Mouse (Mus musculus) bone marrow, adult 2 months (tissue): ENCODE data around the gene Atp6v1c2. TPM values are rescaled to one million over a fixed set of nuclear protein-coding genes. Genes with fewer than 3 reads are reported as not detected.

Experiments used
- H3K27ac ChIP-seq: fragments of 200-500 bp; 2 replicates; pipeline ENCODE4 v1.5.1; 2012; ENCODE audit warnings: low read depth, mild to moderate bottlenecking, control low read depth, inconsistent platforms, low read length; ENCODE audit not compliant: control insufficient read depth, poor library complexity, insufficient read depth
- H3K4me1 ChIP-seq: fragments of 200-500 bp; 2 replicates; pipeline ENCODE4 v1.6.1; 2011; ENCODE audit warnings: low read length; ENCODE audit not compliant: control insufficient read depth, insufficient read depth
- H3K4me3 ChIP-seq: fragments of 200-500 bp; replicated peaks from 2 replicates; pipeline ENCODE3; 2011; ENCODE audit warnings: mild to moderate bottlenecking, low read depth, low read length, control low read depth; ENCODE audit not compliant: control insufficient read depth
- CTCF ChIP-seq: fragments of 200-500 bp; IDR thresholded peaks from 2 replicates; pipeline ENCODE4 v1.5.1; 2011; ENCODE audit warnings: low read length, control low read depth; ENCODE audit not compliant: control insufficient read depth, insufficient read depth
- POLR2A ChIP-seq: fragments of 200-500 bp; IDR thresholded peaks from 2 replicates; pipeline ENCODE4 v1.6.1; 2011; ENCODE audit warnings: low read depth, mild to moderate bottlenecking, control low read depth, low read length, borderline replicate concordance; ENCODE audit not compliant: control insufficient read depth
- WGBS: fragments of 180-500 bp; shearing (Covaris S2); methylation state at CpG from one replicate; pipeline ENCODE4 v1.1.7; 2018; 5-methylcytosine and 5-hydroxymethylcytosine counted together
- polyA plus RNA-seq: library from polyadenylated mRNA; stranded (reverse); fragments of >200 nt; gene quantifications from 2 replicates; pipeline ENCODE4 v1.2.4, GENCODE M21; 2011; ENCODE audit warnings: low replicate concordance; ENCODE audit not compliant: missing spikeins, insufficient read depth, insufficient read length

Atp6v1c2 gene
- polyA plus RNA-seq, result 1.8 and 2.6 TPM in 2 replicates

DNA sequence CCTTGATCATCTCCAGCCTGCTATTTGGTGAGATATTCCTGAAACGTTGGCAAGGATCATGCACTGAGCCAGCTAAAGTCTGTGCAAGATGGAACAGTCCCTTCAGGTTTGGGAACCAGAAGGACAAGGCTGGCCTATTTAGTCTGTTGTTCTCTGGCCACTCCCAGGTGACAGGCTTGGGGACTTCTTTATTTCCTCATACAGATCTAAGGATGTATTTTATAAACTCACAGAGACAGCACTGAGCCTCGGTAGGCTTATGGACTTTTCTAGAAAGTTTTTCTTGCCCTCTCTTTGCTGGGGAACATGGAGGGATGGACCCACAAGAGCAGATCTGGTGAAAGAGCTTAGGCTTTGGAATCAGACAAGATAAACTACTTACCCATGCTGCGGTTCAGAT, at the start of gene Atp6v1c2:
Gene Atp6v1c2, minus strand, starts transcription at position 101 of the 400 bp plus-strand sequence.
- Histone ChIP-seq H3K4me3 (no peak within 1 kb of the TSS), H3K4me1 (no peaks in the 10 kb centered on the region), H3K27ac (no peak within 1 kb of the TSS)
- no peak for TF ChIP-seq POLR2A
- no peak for TF ChIP-seq CTCF
- 63% methylated on average over 3 of the region's 3 CpGs for WGBS

- no peak overlapping the region for H3K27ac ChIP-seq
- no peaks in the 10 kb centered on the region for H3K4me1 ChIP-seq
- TF ChIP-seq CTCF (no peak), POLR2A (no peak)
- H3K4me3 ChIP-seq, result no peak overlapping the region
- WGBS, result 83% methylated on average over 6 of the region's 6 CpGs
These were observed 47.4 kb upstream of the Atp6v1c2 start for GRCm38 (mm10) chr12:17376521-17376920.

DNA sequence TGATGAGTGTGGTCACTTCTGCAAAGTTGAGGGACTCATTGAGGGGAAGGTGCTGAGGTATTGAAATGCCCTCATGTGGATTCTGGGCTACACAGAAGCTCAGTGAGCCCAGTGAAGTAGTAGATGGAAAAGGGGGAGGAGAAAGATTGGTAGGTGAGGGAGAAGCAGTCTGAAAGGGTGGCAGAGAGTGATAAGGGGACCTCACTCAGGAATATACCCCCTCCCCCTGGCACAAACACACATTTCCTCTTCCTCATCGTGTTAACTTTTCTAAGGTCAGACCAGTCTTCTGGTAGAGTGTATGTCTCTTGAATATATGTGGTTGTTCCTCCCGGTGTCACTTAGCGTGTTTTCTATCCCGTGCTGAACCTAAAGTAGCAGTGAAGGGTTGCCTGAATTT, 46.1 kb upstream of the Atp6v1c2 start:
- no peaks in the 10 kb centered on the region for H3K4me1 ChIP-seq
- TF ChIP-seq POLR2A (no peak), CTCF (no peak)
- 64% methylated on average over 4 of the region's 4 CpGs for WGBS

GRCm38 (mm10) chr12:17373470-17373975, 44.4 kb upstream of the Atp6v1c2 start:
- H3K27ac ChIP-seq, result no peak overlapping the region
- WGBS, result 88% methylated on average over 5 of the region's 5 CpGs
- no peak overlapping the region for H3K4me3 ChIP-seq
- H3K4me1 ChIP-seq, result no peaks in the 10 kb centered on the region
- TF ChIP-seq CTCF, result no peak
- no peak for TF ChIP-seq POLR2A

More for the DNA sequence above, 46.1 kb upstream of the Atp6v1c2 start:
- Histone ChIP-seq H3K4me3 (no peak overlapping the region), H3K27ac (no peak overlapping the region)

GRCm38 (mm10) chr12:17372696-17373095, 43.5 kb upstream of the Atp6v1c2 start:
- WGBS, result 32% methylated on average over 3 of the region's 3 CpGs
- Histone ChIP-seq H3K4me3 (no peak overlapping the region), H3K27ac (no peak overlapping the region), H3K4me1 (no peaks in the 10 kb centered on the region)
- TF ChIP-seq POLR2A (no peak), CTCF (no peak)

DNA sequence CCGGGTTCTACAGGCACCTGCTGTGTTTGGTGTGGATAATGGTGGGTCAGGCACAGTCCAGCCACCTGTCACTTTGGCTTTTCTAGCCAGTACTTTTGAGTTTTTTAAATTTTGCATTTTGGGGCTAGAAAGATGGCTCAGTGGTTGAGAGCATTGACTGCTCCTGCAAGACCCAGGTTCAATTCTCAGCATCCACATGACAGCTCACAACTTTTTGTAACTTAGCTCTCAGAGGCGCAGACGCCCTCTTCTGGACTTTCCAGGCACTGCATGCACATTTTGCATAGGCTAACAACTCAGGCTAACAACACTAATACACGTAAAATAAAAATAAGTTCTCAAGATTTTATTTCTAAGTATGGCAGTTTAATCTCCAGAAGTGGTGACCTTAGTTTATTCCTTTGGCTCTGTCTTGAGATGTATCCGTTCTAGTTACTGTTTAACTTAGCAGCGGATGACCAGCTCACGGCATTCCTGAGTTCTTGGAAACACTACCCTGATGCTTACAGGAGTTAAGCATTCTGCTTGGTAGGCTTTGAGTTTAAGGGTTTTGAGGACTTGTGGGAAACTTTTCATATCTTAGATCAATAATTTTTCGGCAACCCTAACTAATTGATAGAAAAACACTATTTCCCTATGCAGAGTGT, 42.6 kb upstream of the Atp6v1c2 start:
- no peak overlapping the region for H3K4me3 ChIP-seq
- H3K27ac ChIP-seq, result no peak overlapping the region
- no peaks in the 10 kb centered on the region for H3K4me1 ChIP-seq
- 84% methylated on average over 8 of the region's 8 CpGs for WGBS
- TF ChIP-seq CTCF, result peak; percentile 42; the same call in 1 of the 2 replicates
- TF ChIP-seq POLR2A, result no peak

- Histone ChIP-seq H3K27ac (no peak overlapping the region), H3K4me1 (no peaks in the 10 kb centered on the region), H3K4me3 (no peak overlapping the region)
- 90% methylated on average over 7 of the region's 7 CpGs for WGBS
- no peak for TF ChIP-seq CTCF
These were observed 40.6 kb upstream of the Atp6v1c2 start for GRCm38 (mm10) chr12:17369551-17370325.

DNA sequence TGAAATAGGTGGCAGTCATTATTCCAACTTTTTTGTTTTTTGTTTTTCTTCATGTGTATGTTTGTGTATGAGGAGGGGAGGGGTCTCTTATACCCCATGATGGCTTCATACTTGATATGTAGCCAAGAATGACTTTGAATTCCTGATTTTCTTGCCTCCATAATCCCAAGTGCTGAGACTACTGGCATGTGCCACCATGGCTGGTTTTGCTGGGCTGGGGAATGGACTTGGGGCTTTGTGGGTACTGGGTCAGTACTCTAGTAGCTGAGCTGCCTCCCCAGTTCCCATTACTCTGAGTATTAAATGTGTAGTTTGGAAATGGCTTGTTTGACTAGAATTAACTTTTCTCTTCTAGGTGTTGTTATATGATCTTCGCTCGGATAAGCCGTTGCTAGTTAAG, 40.0 kb upstream of the Atp6v1c2 start:
- H3K4me3 ChIP-seq, result no peak overlapping the region
- TF ChIP-seq CTCF (no peak), POLR2A (no peak)
- H3K27ac ChIP-seq, result no peak overlapping the region
- no peaks in the 10 kb centered on the region for H3K4me1 ChIP-seq
- WGBS, result 91% methylated on average over 3 of the region's 3 CpGs
